ENCODE assay signal across 19 mouse cellular contexts in the genomic region with DNA sequence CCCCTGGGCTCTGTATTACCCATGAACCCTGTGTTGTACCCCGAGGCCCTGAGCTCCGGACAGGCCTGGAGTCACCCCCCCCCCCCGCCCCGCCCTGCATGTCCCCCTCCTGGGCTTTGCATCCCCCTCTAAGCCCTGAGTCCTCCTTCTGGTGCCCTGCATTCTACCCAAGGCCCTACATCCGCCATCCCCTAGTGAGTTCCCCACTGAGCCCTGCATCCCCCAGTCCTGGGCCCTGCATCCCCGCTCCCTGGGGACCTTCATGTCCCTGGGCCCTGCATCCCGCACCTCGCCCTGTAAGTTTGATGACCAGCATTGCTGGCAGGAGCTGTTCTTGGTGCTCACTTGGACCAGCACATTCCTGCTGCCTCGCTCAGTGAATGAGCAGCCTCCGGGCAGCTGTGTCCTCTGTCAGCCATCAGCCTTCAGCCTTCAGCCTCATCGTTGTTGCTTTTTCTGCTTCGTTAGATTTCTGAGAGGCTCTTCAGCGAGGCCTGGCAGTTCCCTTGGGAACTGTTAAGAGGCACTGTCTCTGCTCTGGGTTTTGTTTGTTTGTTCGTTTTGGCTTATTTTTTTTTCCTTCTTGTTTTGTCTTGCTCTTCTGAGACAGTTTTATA. TPM values are rescaled to one million over a fixed set of nuclear protein-coding genes. Genes with fewer than 3 reads are reported as not detected.
DNase-seq lines count a peak whose midpoint lies in the region; ATAC-seq and TF ChIP-seq lines count a peak whose summit lies in the region.
"Had no signal": no experiment of that assay in that cellular context is flagged by ENCODE, and none has a peak within 500 bp of the region (broad histone marks: within the 10 kb centered on the region; RNA-seq: fewer than 3 reads in every experiment).

No protein-coding gene starts in this region.

- H3K9ac ChIP-seq in forebrain, embryonic 14.5 days (ENCODE audit: low read length): no peak overlapping the region
- no peak overlapping the region for H3K9ac ChIP-seq in forebrain, postnatal 0 days
- peak overlapping the region; percentile 21; the same call in 1 of the 2 replicates for H3K9ac ChIP-seq in embryonic facial prominence, embryonic 13.5 days
- no peak overlapping the region for H3K9ac ChIP-seq in midbrain, postnatal 0 days (replicated peaks; ENCODE audit: low read length, poor library complexity, severe bottlenecking)
- H3K9ac ChIP-seq: liver, embryonic 14.5 days had no signal

- no peaks in the 10 kb centered on the region for H3K27me3 ChIP-seq in forebrain, embryonic 14.5 days (replicated peaks; ENCODE audit: control insufficient read depth, insufficient read depth, low read length)
- H3K27me3 ChIP-seq in forebrain, postnatal 0 days (ENCODE audit: insufficient read depth, low read length): no peaks in the 10 kb centered on the region
- no peaks in the 10 kb centered on the region for H3K27me3 ChIP-seq in embryonic facial prominence, embryonic 13.5 days
- H3K27me3 ChIP-seq in midbrain, postnatal 0 days (ENCODE audit: insufficient read depth, low read length): no peaks in the 10 kb centered on the region

- H3K36me3 ChIP-seq in forebrain, embryonic 14.5 days (ENCODE audit: control insufficient read depth, insufficient read depth, low read length): no peaks in the 10 kb centered on the region
- H3K36me3 ChIP-seq in forebrain, postnatal 0 days (ENCODE audit: insufficient read depth): no peaks in the 10 kb centered on the region
- no peaks in the 10 kb centered on the region for H3K36me3 ChIP-seq in embryonic facial prominence, embryonic 13.5 days
- no peaks in the 10 kb centered on the region for H3K36me3 ChIP-seq in midbrain, postnatal 0 days (ENCODE audit: insufficient read depth, low read length)

- TF ChIP-seq CTCF in forebrain, postnatal 0 days (IDR thresholded peaks at IDR 0.05; ENCODE audit: low read depth): no peak
- TF ChIP-seq CTCF in lung, adult 2 months (IDR thresholded peaks at IDR 0.05; ENCODE audit: insufficient read depth, low read length): no peak
- TF ChIP-seq CTCF in midbrain, postnatal 0 days (IDR thresholded peaks at IDR 0.05): no peak

- H3K27ac ChIP-seq in forebrain, embryonic 14.5 days (ENCODE audit: low read depth, low read length): no peak overlapping the region
- no peak overlapping the region for H3K27ac ChIP-seq in forebrain, postnatal 0 days (ENCODE audit: low read depth, low read length)
- no peak overlapping the region for H3K27ac ChIP-seq in embryonic facial prominence, embryonic 13.5 days
- H3K27ac ChIP-seq in midbrain, postnatal 0 days (ENCODE audit: low read depth, low read length): no peak overlapping the region
- H3K27ac ChIP-seq: liver, embryonic 14.5 days had no signal

- no peak overlapping the region for H3K4me3 ChIP-seq in forebrain, embryonic 14.5 days (ENCODE audit: low read depth, low read length)
- H3K4me3 ChIP-seq in forebrain, postnatal 0 days (ENCODE audit: low read depth, low read length): no peak overlapping the region
- no peak overlapping the region for H3K4me3 ChIP-seq in lung, adult 2 months (replicated peaks; ENCODE audit: extremely low read depth, low read depth, low read length)
- no peak overlapping the region for H3K4me3 ChIP-seq in embryonic facial prominence, embryonic 13.5 days
- H3K4me3 ChIP-seq in midbrain, postnatal 0 days (ENCODE audit: low read depth, low read length): no peak overlapping the region

- H3K9me3 ChIP-seq in forebrain, embryonic 14.5 days (replicated peaks; ENCODE audit: control insufficient read depth, low read length): no peaks in the 10 kb centered on the region
- H3K9me3 ChIP-seq in forebrain, postnatal 0 days (ENCODE audit: low read length): no peaks in the 10 kb centered on the region
- no peaks in the 10 kb centered on the region for H3K9me3 ChIP-seq in embryonic facial prominence, embryonic 13.5 days
- H3K9me3 ChIP-seq in midbrain, postnatal 0 days (ENCODE audit: low read length): no peaks in the 10 kb centered on the region

- WGBS in forebrain, embryonic 14.5 days: 24% methylated on average over 13 of the region's 14 CpGs
- WGBS in forebrain, postnatal 0 days: 30% methylated on average over 12 of the region's 14 CpGs
- WGBS in lung, adult 2 months: 67% methylated on average over 14 of the region's 14 CpGs
- WGBS in embryonic facial prominence, embryonic 13.5 days: 35% methylated on average over 10 of the region's 14 CpGs
- WGBS in midbrain, postnatal 0 days: 28% methylated on average over 11 of the region's 14 CpGs

- peak; percentile 11 for DNase-seq in forebrain, embryonic 14.5 days (ENCODE audit: low spot score)
- no peak for DNase-seq in forebrain, postnatal 0 days
- peak; percentile 30 for DNase-seq in lung, postnatal 10 days
- no peak for DNase-seq in lung, adult 2 months
- peak; percentile 62 for DNase-seq in midbrain, postnatal 0 days (ENCODE audit: low spot score)
- DNase-seq in cerebellum, adult 9-10 months: no peak
- no peak for DNase-seq in lung, postnatal 36 days
- DNase-seq: heart, adult 18-20 months; heart, postnatal 4 days; thymus, postnatal 14 days had no signal

- no peak overlapping the region for H3K4me2 ChIP-seq in forebrain, embryonic 14.5 days (ENCODE audit: low read length)
- no peak overlapping the region for H3K4me2 ChIP-seq in forebrain, postnatal 0 days (ENCODE audit: low read depth)
- H3K4me2 ChIP-seq in embryonic facial prominence, embryonic 13.5 days: no peak overlapping the region
- H3K4me2 ChIP-seq in midbrain, postnatal 0 days (ENCODE audit: low read depth, low read length, poor library complexity, severe bottlenecking): no peak overlapping the region

- TF ChIP-seq POLR2A in lung, adult 2 months (IDR thresholded peaks at IDR 0.05; ENCODE audit: borderline replicate concordance, extremely low read depth, low read depth, low read length): no peak

- no peak for ATAC-seq in forebrain, embryonic 14.5 days
- no peak for ATAC-seq in forebrain, postnatal 0 days
- no peak for ATAC-seq in embryonic facial prominence, embryonic 13.5 days (ENCODE audit: insufficient number of reproducible peaks, insufficient read depth, low FRiP score, low TSS enrichment, low read depth)
- no peak for ATAC-seq in midbrain, postnatal 0 days (ENCODE audit: low FRiP score)

- H3K4me1 ChIP-seq in forebrain, embryonic 14.5 days (ENCODE audit: control insufficient read depth, insufficient read depth, low read length): peaks cover 10% of the 10 kb centered on the region
- peaks cover 16% of the 10 kb centered on the region for H3K4me1 ChIP-seq in forebrain, postnatal 0 days (ENCODE audit: insufficient read depth)
- H3K4me1 ChIP-seq in lung, adult 2 months (ENCODE audit: control insufficient read depth, insufficient read depth, low read length): peaks cover 27% of the 10 kb centered on the region
- peaks cover 21% of the 10 kb centered on the region for H3K4me1 ChIP-seq in embryonic facial prominence, embryonic 13.5 days
- peaks cover 12% of the 10 kb centered on the region for H3K4me1 ChIP-seq in midbrain, postnatal 0 days (ENCODE audit: insufficient read depth, low read length)

RNA-seq across cellular contexts. Expression of a gene that starts 6.2 kb away (rescaled TPM):
- 724 and 871 TPM in 2 replicates for polyA plus RNA-seq in forebrain, embryonic 14.5 days (2014; fragmentation: Nextera tagmentation; extraction: Ambion mirVana)
- total RNA-seq in forebrain, postnatal 0 days (2014; rRNA removed): 373 and 414 TPM in 2 replicates
- 753 and 790 TPM in 2 replicates for polyA plus RNA-seq in forebrain, postnatal 0 days (2015; fragmentation: Nextera tagmentation; extraction: Ambion mirVana)
- polyA plus RNA-seq in lung, adult 2 months (2012; rRNA removed): 223 and 371 TPM in 2 replicates
- polyA plus RNA-seq in embryonic facial prominence, embryonic 13.5 days (2015; fragmentation: Nextera tagmentation; extraction: Ambion mirVana): 1,326 and 1,347 TPM in 2 replicates
- total RNA-seq in midbrain, postnatal 0 days (2014; rRNA removed): 341 and 345 TPM in 2 replicates
- 604 and 701 TPM in 2 replicates for polyA plus RNA-seq in midbrain, postnatal 0 days (2015; fragmentation: Nextera tagmentation; extraction: Ambion mirVana)

RNA-seq across cellular contexts. Expression of a gene that starts 25.9 kb away (rescaled TPM):
- not detected in 2 replicates for polyA plus RNA-seq in forebrain, embryonic 14.5 days (2014; fragmentation: Nextera tagmentation; extraction: Ambion mirVana)
- not detected in 2 replicates for total RNA-seq in forebrain, postnatal 0 days (2014; rRNA removed)
- polyA plus RNA-seq in forebrain, postnatal 0 days (2015; fragmentation: Nextera tagmentation; extraction: Ambion mirVana): not detected in 2 replicates
- not detected in 2 replicates for polyA plus RNA-seq in lung, adult 2 months (2012; rRNA removed)
- polyA plus RNA-seq in embryonic facial prominence, embryonic 13.5 days (2015; fragmentation: Nextera tagmentation; extraction: Ambion mirVana): not detected in 2 replicates
- not detected in 2 replicates for total RNA-seq in midbrain, postnatal 0 days (2014; rRNA removed)
- polyA plus RNA-seq in midbrain, postnatal 0 days (2015; fragmentation: Nextera tagmentation; extraction: Ambion mirVana): 0.22 and 0.32 TPM in 2 replicates
- total RNA-seq: adrenal gland, adult 18-20 months; common myeloid progenitor, adult 5-6 weeks; heart, adult 18-20 months; heart, postnatal 4 days; layer of hippocampus, adult 8-10 months; left cerebral cortex, postnatal 14 days; MEL had no signal
- polyA plus RNA-seq: C2C12; frontal cortex, adult 2 months had no signal

RNA-seq across cellular contexts. Expression of a gene that starts 39.2 kb away (rescaled TPM):
- polyA plus RNA-seq in forebrain, embryonic 14.5 days (2014; fragmentation: Nextera tagmentation; extraction: Ambion mirVana): 53.1 and 56.7 TPM in 2 replicates
- 58.2 and 60.1 TPM in 2 replicates for total RNA-seq in forebrain, postnatal 0 days (2014; rRNA removed)
- 39.0 and 42.1 TPM in 2 replicates for polyA plus RNA-seq in forebrain, postnatal 0 days (2015; fragmentation: Nextera tagmentation; extraction: Ambion mirVana)
- polyA plus RNA-seq in lung, adult 2 months (2012; rRNA removed): 6.7 and 7.4 TPM in 2 replicates
- 50.8 and 53.6 TPM in 2 replicates for polyA plus RNA-seq in embryonic facial prominence, embryonic 13.5 days (2015; fragmentation: Nextera tagmentation; extraction: Ambion mirVana)
- total RNA-seq in midbrain, postnatal 0 days (2014; rRNA removed): 32.9 and 50.2 TPM in 2 replicates
- polyA plus RNA-seq in midbrain, postnatal 0 days (2015; fragmentation: Nextera tagmentation; extraction: Ambion mirVana): 36.4 and 38.2 TPM in 2 replicates

RNA-seq across cellular contexts. Expression of a gene that starts 39.2 kb away (rescaled TPM):
- polyA plus RNA-seq in forebrain, embryonic 14.5 days (2014; fragmentation: Nextera tagmentation; extraction: Ambion mirVana): 10.1 and 11.3 TPM in 2 replicates
- total RNA-seq in forebrain, postnatal 0 days (2014; rRNA removed): 17.1 and 24.5 TPM in 2 replicates
- 5.6 and 6.9 TPM in 2 replicates for polyA plus RNA-seq in forebrain, postnatal 0 days (2015; fragmentation: Nextera tagmentation; extraction: Ambion mirVana)
- 12.3 and 15.4 TPM in 2 replicates for polyA plus RNA-seq in lung, adult 2 months (2012; rRNA removed)
- 25.0 and 25.7 TPM in 2 replicates for polyA plus RNA-seq in embryonic facial prominence, embryonic 13.5 days (2015; fragmentation: Nextera tagmentation; extraction: Ambion mirVana)
- 16.7 and 24.6 TPM in 2 replicates for total RNA-seq in midbrain, postnatal 0 days (2014; rRNA removed)
- polyA plus RNA-seq in midbrain, postnatal 0 days (2015; fragmentation: Nextera tagmentation; extraction: Ambion mirVana): 8.1 and 9.0 TPM in 2 replicates

Comparison
In these comparisons a context has a peak if more than half of its experiments do, and no peak if none do; other contexts are left out.
1. DNase-seq: peak in forebrain, embryonic 14.5 days (single experiment), lung, postnatal 10 days (single experiment) and midbrain, postnatal 0 days (single experiment); none in forebrain, postnatal 0 days (single experiment), lung, adult 2 months (single experiment), cerebellum, adult 9-10 months (single experiment) and lung, postnatal 36 days (single experiment).